Mouse (Mus musculus): ENCODE data around the gene Srd5a1. TPM values are rescaled to one million over a fixed set of nuclear protein-coding genes. Genes with fewer than 3 reads are reported as not detected.

The Srd5a1 gene
- polyA plus RNA-seq, 1 experiment from 2014 or later = 30.0 TPM

GRCm38 (mm10) chr13:69562004-69562403 is 49.2 kb downstream of the Srd5a1 start:
- no peak overlapping the region for H3K4me3 ChIP-seq
- H3K4me2 ChIP-seq = no peak overlapping the region
- no peaks in the 10 kb centered on the region for H3K27me3 ChIP-seq (replicated peaks)
- 79% methylated on average over 9 of the region's 9 CpGs for WGBS
- no peak overlapping the region for H3K9ac ChIP-seq
- no peak overlapping the region for H3K27ac ChIP-seq
- no peaks in the 10 kb centered on the region for H3K9me3 ChIP-seq
- H3K36me3 ChIP-seq (replicated peaks) = no peaks in the 10 kb centered on the region
- H3K4me1 ChIP-seq = peaks cover 10% of the 10 kb centered on the region
- no peak for ATAC-seq (replicated peaks)

GRCm38 (mm10) chr13:69559291-69559961 is 51.8 kb downstream of the Srd5a1 start:
- H3K4me2 ChIP-seq = no peak overlapping the region

GRCm38 (mm10) chr13:69558098-69558660 is 53.1 kb downstream of the Srd5a1 start:
- Histone ChIP-seq H3K4me1 (peaks cover 10% of the 10 kb centered on the region), H3K4me3 (no peak overlapping the region), H3K9me3 (no peaks in the 10 kb centered on the region), H3K36me3 (replicated peaks) (no peaks in the 10 kb centered on the region), H3K4me2 (no peak overlapping the region), H3K9ac (no peak overlapping the region), H3K27me3 (replicated peaks) (no peaks in the 10 kb centered on the region), H3K27ac (no peak overlapping the region)
- 69% methylated on average over 6 of the region's 6 CpGs for WGBS
- ATAC-seq (replicated peaks) = no peak

More at GRCm38 (mm10) chr13:69559291-69559961, 51.8 kb downstream of the Srd5a1 start:
- H3K27ac ChIP-seq = peak overlapping the region; percentile 28; the same call in 1 of the 2 replicates
- H3K9ac ChIP-seq = no peak overlapping the region
- peaks cover 10% of the 10 kb centered on the region for H3K4me1 ChIP-seq
- H3K4me3 ChIP-seq = no peak overlapping the region
- WGBS = 12% methylated on average over 13 of the region's 13 CpGs
- no peaks in the 10 kb centered on the region for H3K36me3 ChIP-seq (replicated peaks)
- H3K27me3 ChIP-seq (replicated peaks) = no peaks in the 10 kb centered on the region
- ATAC-seq (replicated peaks) = peak; percentile 77
- no peaks in the 10 kb centered on the region for H3K9me3 ChIP-seq

- H3K4me2 ChIP-seq = no peak overlapping the region
- H3K27ac ChIP-seq = no peak overlapping the region
- ATAC-seq (replicated peaks) = no peak
- H3K9ac ChIP-seq = no peak overlapping the region
- H3K36me3 ChIP-seq (replicated peaks) = no peaks in the 10 kb centered on the region
- H3K4me3 ChIP-seq = no peak overlapping the region
- H3K9me3 ChIP-seq = no peaks in the 10 kb centered on the region
- H3K27me3 ChIP-seq (replicated peaks) = no peaks in the 10 kb centered on the region
- peaks cover 10% of the 10 kb centered on the region for H3K4me1 ChIP-seq
Observed at GRCm38 (mm10) chr13:69556728-69557127, 54.5 kb downstream of the Srd5a1 start.

- H3K4me2 ChIP-seq = no peak overlapping the region
- no peak overlapping the region for H3K4me3 ChIP-seq
- H3K27ac ChIP-seq = no peak overlapping the region
- H3K36me3 ChIP-seq (replicated peaks) = no peaks in the 10 kb centered on the region
- no peak overlapping the region for H3K9ac ChIP-seq
- H3K4me1 ChIP-seq = peaks cover 10% of the 10 kb centered on the region
- ATAC-seq (replicated peaks) = no peak
- H3K9me3 ChIP-seq = no peaks in the 10 kb centered on the region
- H3K27me3 ChIP-seq (replicated peaks) = no peaks in the 10 kb centered on the region
- WGBS = 92% methylated on average over 6 of the region's 6 CpGs
Observed at GRCm38 (mm10) chr13:69555957-69556482, 55.2 kb downstream of the Srd5a1 start.

GRCm38 (mm10) chr13:69555045-69555444 is 56.2 kb downstream of the Srd5a1 start:
- 27% methylated on average over 8 of the region's 8 CpGs for WGBS
- H3K9me3 ChIP-seq = no peaks in the 10 kb centered on the region
- H3K9ac ChIP-seq = no peak overlapping the region
- H3K27me3 ChIP-seq (replicated peaks) = no peaks in the 10 kb centered on the region
- H3K36me3 ChIP-seq (replicated peaks) = no peaks in the 10 kb centered on the region
- H3K27ac ChIP-seq = no peak overlapping the region
- ATAC-seq (replicated peaks) = no peak
- peaks cover 10% of the 10 kb centered on the region for H3K4me1 ChIP-seq
- H3K4me2 ChIP-seq = no peak overlapping the region
- no peak overlapping the region for H3K4me3 ChIP-seq

GRCm38 (mm10) chr13:69554255-69554654 is 57.0 kb downstream of the Srd5a1 start:
- 85% methylated on average over 9 of the region's 9 CpGs for WGBS
- H3K9me3 ChIP-seq = no peaks in the 10 kb centered on the region

GRCm38 (mm10) chr13:69553024-69553423 is 58.2 kb downstream of the Srd5a1 start:
- ATAC-seq (replicated peaks) = no peak
- Histone ChIP-seq H3K4me3 (no peak overlapping the region), H3K4me2 (no peak overlapping the region), H3K4me1 (no peaks in the 10 kb centered on the region), H3K9ac (no peak overlapping the region), H3K36me3 (replicated peaks) (no peaks in the 10 kb centered on the region), H3K9me3 (no peaks in the 10 kb centered on the region), H3K27me3 (replicated peaks) (no peaks in the 10 kb centered on the region), H3K27ac (no peak overlapping the region)
- 20% methylated on average over 5 of the region's 5 CpGs for WGBS

More at GRCm38 (mm10) chr13:69554255-69554654, 57.0 kb downstream of the Srd5a1 start:
- no peak overlapping the region for H3K9ac ChIP-seq
- 0 out of 2 replicates have a peak, but pooled peaks cover 3% of the 10 kb centered on the region for H3K4me1 ChIP-seq
- no peaks in the 10 kb centered on the region for H3K27me3 ChIP-seq (replicated peaks)
- no peaks in the 10 kb centered on the region for H3K36me3 ChIP-seq (replicated peaks)
- H3K27ac ChIP-seq = no peak overlapping the region
- no peak overlapping the region for H3K4me2 ChIP-seq
- H3K4me3 ChIP-seq = no peak overlapping the region
- no peak for ATAC-seq (replicated peaks)

GRCm38 (mm10) chr13:69550831-69551230 is 60.4 kb downstream of the Srd5a1 start:
- 88% methylated on average over 2 of the region's 2 CpGs for WGBS

GRCm38 (mm10) chr13:69549980-69550379 is 61.3 kb downstream of the Srd5a1 start:
- no peak overlapping the region for H3K4me2 ChIP-seq
- H3K27ac ChIP-seq = no peak overlapping the region
- H3K4me1 ChIP-seq = no peaks in the 10 kb centered on the region
- no peaks in the 10 kb centered on the region for H3K9me3 ChIP-seq
- no peaks in the 10 kb centered on the region for H3K27me3 ChIP-seq (replicated peaks)
- H3K36me3 ChIP-seq (replicated peaks) = no peaks in the 10 kb centered on the region
- H3K9ac ChIP-seq = no peak overlapping the region
- no peak overlapping the region for H3K4me3 ChIP-seq
- ATAC-seq (replicated peaks) = no peak
- WGBS = 48% methylated on average over 8 of the region's 8 CpGs

More at GRCm38 (mm10) chr13:69550831-69551230, 60.4 kb downstream of the Srd5a1 start:
- ATAC-seq (replicated peaks) = no peak
- Histone ChIP-seq H3K27ac (no peak overlapping the region), H3K4me1 (no peaks in the 10 kb centered on the region), H3K27me3 (replicated peaks) (no peaks in the 10 kb centered on the region), H3K36me3 (replicated peaks) (no peaks in the 10 kb centered on the region), H3K9me3 (no peaks in the 10 kb centered on the region), H3K4me3 (no peak overlapping the region), H3K4me2 (no peak overlapping the region), H3K9ac (no peak overlapping the region)

- no peaks in the 10 kb centered on the region for H3K27me3 ChIP-seq (replicated peaks)
- H3K4me3 ChIP-seq = no peak overlapping the region
- H3K4me1 ChIP-seq = peaks cover 13% of the 10 kb centered on the region
- no peaks in the 10 kb centered on the region for H3K36me3 ChIP-seq (replicated peaks)
- H3K27ac ChIP-seq = no peak overlapping the region
- WGBS = 64% methylated on average over 16 of the region's 16 CpGs
- no peaks in the 10 kb centered on the region for H3K9me3 ChIP-seq
- H3K4me2 ChIP-seq = no peak overlapping the region
- H3K9ac ChIP-seq = no peak overlapping the region
- no peak for ATAC-seq (replicated peaks)
Observed at GRCm38 (mm10) chr13:69547488-69548180, 63.6 kb downstream of the Srd5a1 start.

- no peak overlapping the region for H3K9ac ChIP-seq
- no peak overlapping the region for H3K4me3 ChIP-seq
- H3K27me3 ChIP-seq (replicated peaks) = no peaks in the 10 kb centered on the region
- no peak overlapping the region for H3K27ac ChIP-seq
- no peaks in the 10 kb centered on the region for H3K9me3 ChIP-seq
- no peak overlapping the region for H3K4me2 ChIP-seq
- no peak for ATAC-seq (replicated peaks)
- 24% methylated on average over 3 of the region's 3 CpGs for WGBS
- H3K36me3 ChIP-seq (replicated peaks) = no peaks in the 10 kb centered on the region
- peaks cover 21% of the 10 kb centered on the region for H3K4me1 ChIP-seq
Observed at GRCm38 (mm10) chr13:69545019-69545418, 66.2 kb downstream of the Srd5a1 start.

All from midbrain, embryonic 15.5 days (tissue).